Mouse (Mus musculus) forebrain, embryonic 11.5 days (tissue): ENCODE data around the gene Ap3m1. TPM values are rescaled to one million over a fixed set of nuclear protein-coding genes. Genes with fewer than 3 reads are reported as not detected.
"Not testable (repeated sequence)": the region's sequence is repeated elsewhere in the genome, so short reads cannot be mapped to it uniquely, and the experiment has no call there.

Experiments
- ATAC-seq: fragments of 200-750 bp; cut with Nextera tagmentation; replicated peaks from 2 replicates; pipeline ENCODE4 v1.8.0; 2017; ENCODE audit warnings: moderate TSS enrichment; ENCODE audit not compliant: low FRiP score
- DNase-seq: peaks from one replicate; pipeline ENCODE4 v3.0.0-alpha.2; 2017; ENCODE audit warnings: low spot score
- H3K27ac ChIP-seq: fragments of 300-500 bp; sonication (generic); 2 replicates; pipeline ENCODE4 v1.5.1; 2014; ENCODE audit warnings: low read depth, low read length
- H3K27me3 ChIP-seq: fragments of 300-500 bp; sonication (generic); 2 replicates; pipeline ENCODE4 v1.6.1; 2014; ENCODE audit warnings: mild to moderate bottlenecking, low read length, mixed read lengths; ENCODE audit not compliant: control insufficient read depth, insufficient read depth
- H3K36me3 ChIP-seq: fragments of 300-500 bp; sonication (generic); 2 replicates; pipeline ENCODE4 v1.6.1; 2014; ENCODE audit warnings: mild to moderate bottlenecking, low read length, moderate library complexity, mixed read lengths; ENCODE audit not compliant: control insufficient read depth, insufficient read depth
- H3K4me1 ChIP-seq: fragments of 300-500 bp; sonication (generic); replicated peaks from 2 replicates; pipeline ENCODE4 v1.6.1; 2014; ENCODE audit warnings: low read length, mixed read lengths; ENCODE audit not compliant: control insufficient read depth, insufficient read depth
- H3K4me2 ChIP-seq: fragments of 300-500 bp; sonication (generic); 2 replicates; pipeline ENCODE4 v1.6.1; 2014; ENCODE audit warnings: low read depth, mild to moderate bottlenecking, low read length, moderate library complexity, mixed read lengths; ENCODE audit not compliant: severe bottlenecking
- H3K4me3 ChIP-seq: fragments of 300-500 bp; sonication (generic); 2 replicates; pipeline ENCODE4 v1.5.1; 2014; ENCODE audit warnings: low read depth, low read length
- H3K9ac ChIP-seq: fragments of 300-500 bp; sonication (generic); 2 replicates; pipeline ENCODE4 v1.6.1; 2014; ENCODE audit warnings: low read length
- H3K9me3 ChIP-seq: fragments of 300-500 bp; sonication (generic); 2 replicates; pipeline ENCODE4 v1.6.1; 2016; ENCODE audit warnings: low read length, mixed read lengths; ENCODE audit not compliant: control insufficient read depth
- WGBS: fragments of 180-500 bp; shearing (Covaris S2); extraction: QIAGEN DNeasy Blood & Tissue Kit; methylation state at CpG from one replicate; pipeline ENCODE4 v1.1.7; 2014; 5-methylcytosine and 5-hydroxymethylcytosine counted together
- polyA plus RNA-seq: library from polyadenylated mRNA; unstranded; fragments of >200 nt; fragmentation: Nextera tagmentation; extraction: Ambion mirVana; gene quantifications from 2 replicates; pipeline ENCODE4 v1.2.1, GENCODE M21; 2014

Gene Ap3m1
- polyA plus RNA-seq = 120 and 138 TPM in 2 replicates

DNA sequence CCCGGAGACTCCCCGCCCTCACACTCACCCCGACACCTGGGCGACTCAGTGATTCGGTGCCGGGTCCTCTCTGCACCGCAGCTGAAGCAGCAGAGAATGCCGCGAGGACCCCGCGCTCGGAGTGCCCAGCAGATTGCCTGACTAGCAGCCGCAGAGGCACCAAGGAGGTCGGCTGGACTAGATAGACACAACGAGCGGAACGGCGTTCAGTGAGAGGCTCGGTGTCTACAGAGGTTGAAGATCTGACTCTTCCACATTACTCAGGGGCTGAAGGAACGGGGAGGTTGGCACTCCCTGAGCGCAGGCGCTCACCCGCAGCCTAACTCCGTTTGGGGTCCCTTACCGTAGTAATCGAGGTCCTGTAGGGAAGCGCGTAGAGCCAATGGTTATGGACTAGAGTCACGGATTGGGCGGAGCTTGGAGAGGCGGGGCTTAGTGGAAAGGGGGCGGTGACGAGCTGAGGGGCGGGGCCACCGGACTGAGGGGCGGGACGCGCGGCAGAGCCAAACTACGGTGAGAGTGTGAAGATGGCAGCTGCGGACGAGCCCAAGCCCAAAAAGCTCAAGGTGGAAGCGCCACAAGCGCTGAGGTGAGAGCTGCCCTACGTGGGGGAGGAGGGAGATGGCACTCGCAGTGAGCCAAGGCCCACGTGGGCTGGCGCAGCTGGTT is at the start of gene Ap3m1, which contains the start of gene Adk:
Gene Ap3m1, minus strand, starts transcription at position 397 of the 669 bp plus-strand sequence.
Gene Adk, plus strand, starts transcription at position 463 of the 669 bp plus-strand sequence.
- WGBS = 0% methylated on average over 45 of the region's 48 CpGs
- H3K4me3 ChIP-seq = peak within 1 kb of the TSS; percentile 84
- ATAC-seq = peak; percentile 97

DNA sequence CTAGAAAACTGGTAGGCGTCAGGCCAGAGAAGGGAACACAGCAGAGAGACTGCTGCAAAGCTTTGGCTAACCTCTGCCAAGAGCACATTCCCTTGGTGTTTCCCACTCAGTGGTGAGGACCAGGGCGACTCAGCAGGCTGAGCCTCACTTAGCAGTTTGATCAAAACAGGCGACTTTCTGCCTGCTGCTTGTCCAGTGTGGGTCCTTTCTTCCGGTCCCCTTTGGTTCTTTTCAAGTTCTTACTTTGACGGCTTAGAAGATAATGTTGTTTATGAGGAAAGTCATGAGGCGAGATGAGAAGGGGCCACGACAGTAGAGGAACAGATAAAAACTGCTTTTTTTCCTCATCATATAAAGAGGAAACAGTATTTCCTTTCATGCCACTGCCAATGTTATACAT is 49.3 kb upstream of the Ap3m1 start:
- no peak for ATAC-seq
- Histone ChIP-seq H3K4me2 (no peak overlapping the region), H3K9me3 (no peaks in the 10 kb centered on the region), H3K27ac (no peak overlapping the region), H3K36me3 (no peaks in the 10 kb centered on the region), H3K9ac (no peak overlapping the region), H3K4me1 (no peaks in the 10 kb centered on the region), H3K27me3 (no peaks in the 10 kb centered on the region), H3K4me3 (no peak overlapping the region)
- DNase-seq = no peak
- WGBS = 70% methylated on average over 7 of the region's 7 CpGs

More for the DNA sequence above, at the start of gene Ap3m1, which contains the start of gene Adk:
- H3K27me3 ChIP-seq = no peaks in the 10 kb centered on the region
- H3K36me3 ChIP-seq = no peaks in the 10 kb centered on the region
- no peaks in the 10 kb centered on the region for H3K4me1 ChIP-seq
- no peaks in the 10 kb centered on the region; the same call in 1 of the 2 replicates for H3K9me3 ChIP-seq
- DNase-seq = peak; percentile 98
- peak within 1 kb of the TSS; percentile 92 for H3K4me2 ChIP-seq
- H3K9ac ChIP-seq = peak within 1 kb of the TSS; percentile 86
- peak within 1 kb of the TSS; percentile 86 for H3K27ac ChIP-seq

DNA sequence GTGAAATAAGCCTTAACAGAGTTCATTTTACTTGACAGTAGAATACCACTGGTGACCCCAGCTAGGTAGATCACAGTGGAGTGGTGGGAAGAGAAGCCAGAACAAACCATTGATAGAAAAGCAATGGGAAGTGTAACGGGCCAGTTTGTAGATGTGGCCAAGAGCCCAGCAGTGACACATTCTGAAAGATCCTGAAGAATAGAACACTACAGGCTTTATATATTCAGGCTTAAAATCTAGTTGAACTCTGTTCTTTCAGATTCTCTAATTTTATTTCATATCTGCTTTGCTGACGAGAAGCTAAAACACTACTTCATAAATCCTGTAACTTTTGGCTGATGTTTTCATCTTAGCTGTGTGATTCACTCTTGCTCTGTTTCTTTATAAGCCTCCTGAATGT is 48.6 kb upstream of the Ap3m1 start:
- DNase-seq = no peak
- Histone ChIP-seq H3K27me3 (no peaks in the 10 kb centered on the region), H3K4me3 (no peak overlapping the region), H3K4me1 (no peaks in the 10 kb centered on the region), H3K27ac (no peak overlapping the region), H3K4me2 (no peak overlapping the region), H3K9me3 (no peaks in the 10 kb centered on the region), H3K9ac (no peak overlapping the region), H3K36me3 (no peaks in the 10 kb centered on the region)
- ATAC-seq = no peak
- 85% methylated on average over 2 of the region's 2 CpGs for WGBS

DNA sequence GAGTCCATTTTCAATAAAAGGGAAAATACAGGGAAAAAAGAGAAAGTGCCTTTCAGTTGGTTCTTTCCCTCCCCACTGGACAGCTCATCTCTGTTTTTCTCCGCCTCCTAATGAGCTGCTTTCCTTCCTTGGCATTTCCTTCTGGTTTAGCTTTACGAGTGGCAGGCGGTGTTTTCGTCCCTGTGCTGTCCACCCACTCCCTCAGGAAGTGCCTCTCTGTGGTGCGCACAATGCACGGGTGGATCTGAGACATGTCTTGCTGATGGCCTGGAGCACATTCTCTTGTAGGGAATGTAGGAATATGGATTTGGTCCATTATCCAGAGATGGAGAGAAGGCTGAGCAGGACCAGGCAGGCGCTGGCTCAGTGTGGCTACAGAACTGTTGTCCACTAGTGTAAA is 47.1 kb upstream of the Ap3m1 start:
- Histone ChIP-seq H3K27me3 (no peaks in the 10 kb centered on the region), H3K4me3 (no peak overlapping the region), H3K27ac (no peak overlapping the region), H3K36me3 (no peaks in the 10 kb centered on the region), H3K4me1 (no peaks in the 10 kb centered on the region), H3K9ac (no peak overlapping the region), H3K9me3 (no peaks in the 10 kb centered on the region), H3K4me2 (no peak overlapping the region)
- 79% methylated on average over 7 of the region's 7 CpGs for WGBS
- no peak for DNase-seq
- ATAC-seq = no peak

DNA sequence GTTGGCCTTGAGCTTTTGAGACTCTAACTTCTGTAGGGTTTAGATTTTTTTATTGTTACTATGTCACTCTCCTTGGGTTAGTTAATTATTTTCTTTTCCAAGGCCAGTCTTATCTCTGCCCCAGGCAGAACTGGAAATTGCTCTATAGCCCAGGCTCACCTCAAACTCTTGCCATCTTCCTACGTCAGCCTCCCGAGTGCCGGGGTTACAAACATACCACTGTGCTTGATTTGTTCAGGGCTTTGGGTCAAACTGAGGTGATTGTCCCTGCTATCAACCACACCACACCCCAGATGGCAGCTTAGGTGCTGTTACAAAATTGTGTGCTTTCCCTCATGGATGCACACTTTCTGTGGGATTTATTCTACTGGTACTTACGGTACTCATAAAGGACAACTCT is 44.4 kb upstream of the Ap3m1 start:
- H3K36me3 ChIP-seq = no peaks in the 10 kb centered on the region
- ATAC-seq (no peak), DNase-seq (no peak)
- H3K4me1 ChIP-seq = no peaks in the 10 kb centered on the region
- no peaks in the 10 kb centered on the region for H3K27me3 ChIP-seq
- H3K9me3 ChIP-seq = no peaks in the 10 kb centered on the region
- no peak overlapping the region for H3K4me3 ChIP-seq
- H3K27ac ChIP-seq = no peak overlapping the region
- H3K4me2 ChIP-seq = no peak overlapping the region
- 89% methylated on average over 4 of the region's 4 CpGs for WGBS
- no peak overlapping the region for H3K9ac ChIP-seq

DNA sequence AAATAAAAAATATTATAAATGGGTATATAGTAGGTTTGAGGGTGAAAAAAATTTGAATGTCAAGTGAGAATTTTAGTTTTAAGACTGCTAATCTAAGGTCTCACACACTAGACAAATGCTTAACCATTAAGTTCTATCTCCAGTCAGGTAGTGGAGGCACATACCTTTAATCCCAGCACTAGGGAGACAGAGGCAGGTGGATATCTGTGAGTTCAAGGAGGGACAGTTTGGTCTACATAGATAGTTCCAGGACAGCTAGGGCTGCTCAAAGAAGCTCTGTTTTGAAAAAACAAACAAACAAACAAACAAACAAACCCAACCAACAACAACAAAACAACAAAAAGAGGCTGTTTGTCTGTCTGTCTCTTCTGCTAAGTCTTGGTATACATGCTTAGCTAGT is 44.0 kb upstream of the Ap3m1 start:
- no peaks in the 10 kb centered on the region for H3K4me1 ChIP-seq
- no peaks in the 10 kb centered on the region for H3K27me3 ChIP-seq
- no peak for ATAC-seq
- no peaks in the 10 kb centered on the region for H3K9me3 ChIP-seq
- no peak overlapping the region for H3K4me3 ChIP-seq
- H3K27ac ChIP-seq = no peak overlapping the region
- no peak overlapping the region for H3K9ac ChIP-seq
- DNase-seq = no peak
- no peak overlapping the region for H3K4me2 ChIP-seq
- no peaks in the 10 kb centered on the region for H3K36me3 ChIP-seq

DNA sequence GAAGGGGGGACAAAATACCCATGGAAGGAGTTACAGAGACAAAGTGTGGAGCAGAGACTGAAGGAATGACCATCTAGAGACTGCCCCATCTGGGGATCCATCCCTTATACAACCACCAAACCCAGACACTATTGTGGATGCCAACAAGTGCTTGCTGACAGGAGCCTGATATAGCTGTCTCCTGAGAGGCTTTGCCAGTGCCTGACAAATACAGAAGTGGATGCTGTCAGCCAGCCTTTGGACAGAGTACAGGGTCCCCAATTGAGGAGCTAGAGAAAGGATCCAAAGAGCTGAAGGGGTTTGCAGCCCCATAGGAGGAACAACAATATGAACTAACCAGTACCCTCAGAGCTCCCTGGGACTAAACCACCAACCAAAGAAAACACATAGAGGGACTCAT is 41.9 kb upstream of the Ap3m1 start:
- H3K4me3 ChIP-seq, DNase-seq, H3K4me2 ChIP-seq, H3K27me3 ChIP-seq, ATAC-seq, H3K9ac ChIP-seq, H3K27ac ChIP-seq, H3K36me3 ChIP-seq, H3K4me1 ChIP-seq, H3K9me3 ChIP-seq: not testable (repeated sequence)

DNA sequence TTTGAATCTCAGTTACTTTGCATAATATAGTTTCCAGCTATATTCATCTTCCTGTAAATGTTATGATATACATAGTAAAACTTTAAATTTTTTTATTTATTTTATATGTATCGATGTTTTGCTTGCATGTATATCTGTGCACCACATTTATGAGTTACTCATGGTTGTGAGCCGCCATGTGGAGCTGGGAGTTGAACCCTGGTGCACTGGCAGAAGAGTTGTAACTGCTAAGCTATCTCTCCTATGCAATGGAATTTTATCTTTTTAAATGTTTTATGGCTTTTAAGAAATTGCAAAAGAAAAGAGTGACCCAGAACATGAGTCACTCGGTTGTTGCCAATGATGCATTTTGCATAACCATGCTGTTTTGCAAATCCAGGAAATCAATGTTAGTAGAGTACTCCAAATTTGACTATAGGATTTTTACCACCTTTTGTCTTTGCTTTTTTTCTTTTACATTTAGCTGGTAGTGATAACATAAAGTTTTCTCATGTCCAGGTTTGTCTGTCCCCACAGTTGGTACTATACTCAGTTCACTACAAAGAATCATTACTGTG is 38.7 kb upstream of the Ap3m1 start:
- Histone ChIP-seq H3K36me3 (no peaks in the 10 kb centered on the region), H3K4me3 (no peak overlapping the region), H3K9me3 (no peaks in the 10 kb centered on the region), H3K9ac (no peak overlapping the region), H3K27me3 (no peaks in the 10 kb centered on the region), H3K27ac (no peak overlapping the region), H3K4me2 (no peak overlapping the region), H3K4me1 (no peaks in the 10 kb centered on the region; the same call in 1 of the 2 replicates)
- 94% methylated on average over 3 of the region's 3 CpGs for WGBS
- DNase-seq (no peak), ATAC-seq (no peak)

DNA sequence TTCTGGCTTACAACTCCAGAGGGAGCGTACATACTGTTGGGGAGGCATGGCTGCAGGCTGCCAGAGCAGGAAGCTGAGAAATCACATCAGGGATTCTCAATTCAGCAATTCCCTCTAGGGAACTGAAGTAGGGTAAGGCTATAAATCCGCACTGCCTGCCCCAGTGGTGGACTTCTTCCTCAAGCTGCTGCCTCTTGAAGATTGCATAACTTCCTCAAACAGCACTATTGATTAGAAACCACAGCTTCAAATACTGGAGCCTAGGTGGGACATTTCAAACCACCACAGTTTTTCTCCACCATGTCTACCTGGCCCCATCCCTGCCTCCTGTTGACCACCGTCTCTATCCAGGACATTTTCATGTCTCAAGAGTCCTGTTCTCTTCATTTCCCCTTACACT is 38.1 kb upstream of the Ap3m1 start:
- WGBS = 91% methylated on average over 3 of the region's 3 CpGs
- no peak overlapping the region for H3K4me3 ChIP-seq
- H3K4me2 ChIP-seq = no peak overlapping the region
- no peaks in the 10 kb centered on the region; the same call in 1 of the 2 replicates for H3K4me1 ChIP-seq
- DNase-seq (no peak), ATAC-seq (no peak)
- no peak overlapping the region for H3K9ac ChIP-seq
- no peaks in the 10 kb centered on the region for H3K36me3 ChIP-seq
- no peak overlapping the region for H3K27ac ChIP-seq
- no peaks in the 10 kb centered on the region for H3K27me3 ChIP-seq
- no peaks in the 10 kb centered on the region for H3K9me3 ChIP-seq
